Mouse (Mus musculus): ENCODE measurements around the gene Ipo7. TPM values are rescaled to one million over a fixed set of nuclear protein-coding genes. Genes with fewer than 3 reads are reported as not detected.
"Not testable (repeated sequence)": the region's sequence is repeated elsewhere in the genome, so short reads cannot be mapped to it uniquely, and the experiment has no call there.

The Ipo7 gene
- polyA plus RNA-seq, 1 experiment, result 55.2 TPM

GRCm38 (mm10) chr7:110018631-110019482, 783 bp downstream of the Ipo7 start:
- H3K27ac ChIP-seq (ENCODE audit: insufficient read depth, low read depth, low read length), result peak overlapping the region; percentile 83
- 0 out of 2 replicates have a peak, but pooled peaks cover 8% of the 10 kb centered on the region for H3K4me1 ChIP-seq (ENCODE audit: control insufficient read depth, insufficient read depth, low read length)
- H3K4me3 ChIP-seq (ENCODE audit: insufficient read depth, low read length), result peak overlapping the region; percentile 100
- no peak for TF ChIP-seq CTCF (IDR thresholded peaks at IDR 0.05; ENCODE audit: low read depth, low read length)
- no peak for TF ChIP-seq POLR2A (IDR thresholded peaks at IDR 0.05; ENCODE audit: borderline replicate concordance, low read depth, low read length)

- H3K4me3 ChIP-seq (ENCODE audit: insufficient read depth, low read length), result no peak overlapping the region
- H3K4me1 ChIP-seq (ENCODE audit: control insufficient read depth, insufficient read depth, low read length), result peaks cover 6% of the 10 kb centered on the region; the same call in 1 of the 2 replicates
- no peak overlapping the region for H3K27ac ChIP-seq (ENCODE audit: insufficient read depth, low read depth, low read length)
- TF ChIP-seq CTCF (IDR thresholded peaks at IDR 0.05; ENCODE audit: low read depth, low read length), result no peak
- no peak for TF ChIP-seq POLR2A (IDR thresholded peaks at IDR 0.05; ENCODE audit: borderline replicate concordance, low read depth, low read length)
Measured at GRCm38 (mm10) chr7:110023553-110023952, 5.5 kb downstream of the Ipo7 start.

GRCm38 (mm10) chr7:110026594-110026993, 8.5 kb downstream of the Ipo7 start:
- no peak for TF ChIP-seq POLR2A (IDR thresholded peaks at IDR 0.05; ENCODE audit: borderline replicate concordance, low read depth, low read length)
- no peak overlapping the region for H3K4me3 ChIP-seq (ENCODE audit: insufficient read depth, low read length)
- H3K27ac ChIP-seq (ENCODE audit: insufficient read depth, low read depth, low read length), result no peak overlapping the region
- H3K4me1 ChIP-seq (ENCODE audit: control insufficient read depth, insufficient read depth, low read length), result peaks cover 2% of the 10 kb centered on the region; the same call in 1 of the 2 replicates

DNA sequence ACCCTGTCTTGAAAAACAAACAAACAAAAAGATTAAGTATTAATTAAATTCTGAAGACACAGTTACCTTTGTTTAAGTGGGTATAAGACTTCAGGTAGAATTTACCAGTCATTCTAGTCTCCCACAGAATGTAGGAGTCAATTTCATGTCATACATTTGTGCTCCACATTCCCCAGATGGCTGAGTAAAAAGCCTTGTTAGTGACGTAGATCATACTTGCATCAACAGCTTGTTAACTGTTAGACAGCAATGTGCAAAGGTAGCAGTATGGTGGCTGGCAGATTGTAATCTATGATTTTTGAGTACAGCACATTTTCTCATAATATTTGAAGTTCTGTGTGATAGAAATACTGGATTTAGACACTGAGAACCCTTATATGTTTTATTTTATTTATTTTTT, 10.8 kb downstream of the Ipo7 start:
- TF ChIP-seq CTCF (IDR thresholded peaks at IDR 0.05; ENCODE audit: low read depth, low read length), result no peak
- TF ChIP-seq POLR2A (IDR thresholded peaks at IDR 0.05; ENCODE audit: borderline replicate concordance, low read depth, low read length), result no peak
- Histone ChIP-seq H3K4me1 (ENCODE audit: control insufficient read depth, insufficient read depth, low read length) (no peaks in the 10 kb centered on the region; the same call in 1 of the 2 replicates), H3K4me3 (ENCODE audit: insufficient read depth, low read length) (no peak overlapping the region), H3K27ac (ENCODE audit: insufficient read depth, low read depth, low read length) (no peak overlapping the region)

GRCm38 (mm10) chr7:110030342-110030741, 12.3 kb downstream of the Ipo7 start:
- peaks cover 4% of the 10 kb centered on the region; the same call in 1 of the 2 replicates for H3K4me1 ChIP-seq (ENCODE audit: control insufficient read depth, insufficient read depth, low read length)
- H3K4me3 ChIP-seq (ENCODE audit: insufficient read depth, low read length), result no peak overlapping the region
- TF ChIP-seq POLR2A (IDR thresholded peaks at IDR 0.05; ENCODE audit: borderline replicate concordance, low read depth, low read length), result no peak
- no peak for TF ChIP-seq CTCF (IDR thresholded peaks at IDR 0.05; ENCODE audit: low read depth, low read length)
- no peak overlapping the region for H3K27ac ChIP-seq (ENCODE audit: insufficient read depth, low read depth, low read length)

GRCm38 (mm10) chr7:110057723-110058122, 39.6 kb downstream of the Ipo7 start:
- not testable (repeated sequence) for H3K4me1 ChIP-seq (ENCODE audit: control insufficient read depth, insufficient read depth, low read length); H3K27ac ChIP-seq (ENCODE audit: insufficient read depth, low read depth, low read length); H3K4me3 ChIP-seq (ENCODE audit: insufficient read depth, low read length)

- no peak overlapping the region for H3K27ac ChIP-seq (ENCODE audit: insufficient read depth, low read depth, low read length)
- TF ChIP-seq CTCF (IDR thresholded peaks at IDR 0.05; ENCODE audit: low read depth, low read length) (no peak), POLR2A (IDR thresholded peaks at IDR 0.05; ENCODE audit: borderline replicate concordance, low read depth, low read length) (no peak)
Measured at GRCm38 (mm10) chr7:110059092-110059785, 41.2 kb downstream of the Ipo7 start.

GRCm38 (mm10) chr7:110060106-110060668, 42.1 kb downstream of the Ipo7 start:
- TF ChIP-seq CTCF (IDR thresholded peaks at IDR 0.05; ENCODE audit: low read depth, low read length), result no peak
- no peak for TF ChIP-seq POLR2A (IDR thresholded peaks at IDR 0.05; ENCODE audit: borderline replicate concordance, low read depth, low read length)
- Histone ChIP-seq H3K27ac (ENCODE audit: insufficient read depth, low read depth, low read length) (peak overlapping the region; percentile 93), H3K4me1 (ENCODE audit: control insufficient read depth, insufficient read depth, low read length) (peaks cover 3% of the 10 kb centered on the region), H3K4me3 (ENCODE audit: insufficient read depth, low read length) (peak overlapping the region; percentile 84)

More at GRCm38 (mm10) chr7:110059092-110059785, 41.2 kb downstream of the Ipo7 start:
- H3K4me1 ChIP-seq (ENCODE audit: control insufficient read depth, insufficient read depth, low read length), result peaks cover 3% of the 10 kb centered on the region
- H3K4me3 ChIP-seq (ENCODE audit: insufficient read depth, low read length), result no peak overlapping the region

- Histone ChIP-seq H3K4me1 (ENCODE audit: control insufficient read depth, insufficient read depth, low read length) (peaks cover 3% of the 10 kb centered on the region), H3K4me3 (ENCODE audit: insufficient read depth, low read length) (peak overlapping the region; percentile 84), H3K27ac (ENCODE audit: insufficient read depth, low read depth, low read length) (peak overlapping the region; percentile 93)
- TF ChIP-seq CTCF (IDR thresholded peaks at IDR 0.05; ENCODE audit: low read depth, low read length) (no peak), POLR2A (IDR thresholded peaks at IDR 0.05; ENCODE audit: borderline replicate concordance, low read depth, low read length) (no peak; the same call in 1 of the 2 replicates)
Measured at GRCm38 (mm10) chr7:110060669-110061198, 42.7 kb downstream of the Ipo7 start.

Measured in bone marrow macrophage, adult 2 months (primary cell).